Mouse (Mus musculus) small intestine, adult 2 months (tissue): ENCODE measurements at regions not wholly inside any gene's neighbourhood (a gene's known extent, or its start where the extent isn't known, plus 50 kb on each side); places are given as distances from the start of the nearest gene placed in this dataset.

ENCODE experiments used
- H3K27ac ChIP-seq: fragments of 200-500 bp; 2 replicates; pipeline ENCODE4 v1.5.1; 2012; ENCODE audit warnings: low read depth, low read length, control low read depth, inconsistent platforms; ENCODE audit not compliant: insufficient read depth
- H3K27me3 ChIP-seq: fragments of 200-500 bp; 2 replicates; pipeline ENCODE4 v1.6.1; 2012; ENCODE audit warnings: mild to moderate bottlenecking, moderate library complexity, low read length, inconsistent platforms; ENCODE audit not compliant: control insufficient read depth, insufficient read depth
- H3K36me3 ChIP-seq: fragments of 200-500 bp; 2 replicates; pipeline ENCODE4 v1.6.1; 2012; ENCODE audit warnings: mild to moderate bottlenecking, low read length, control low read depth, inconsistent platforms; ENCODE audit not compliant: control insufficient read depth, insufficient read depth
- H3K4me1 ChIP-seq: fragments of 200-500 bp; 2 replicates; pipeline ENCODE4 v1.6.1; 2012; ENCODE audit warnings: low read length, inconsistent platforms, mixed read lengths; ENCODE audit not compliant: control insufficient read depth, insufficient read depth, insufficient read length
- H3K4me3 ChIP-seq: fragments of 200-500 bp; 2 replicates; pipeline ENCODE4 v1.5.1; 2012; ENCODE audit warnings: low read depth, mild to moderate bottlenecking, control low read depth, inconsistent platforms, low read length, moderate library complexity
- CTCF ChIP-seq: fragments of 200-500 bp; IDR thresholded peaks from 2 replicates; pipeline ENCODE4 v1.5.1; 2012; ENCODE audit warnings: low read depth, mild to moderate bottlenecking, control low read depth, inconsistent platforms, low read length, moderate library complexity, mixed read lengths; ENCODE audit not compliant: insufficient replicate concordance, insufficient read length; ENCODE audit errors: extremely low read depth
- POLR2A ChIP-seq: fragments of 200-500 bp; IDR thresholded peaks from 2 replicates; pipeline ENCODE4 v1.6.1; 2012; ENCODE audit warnings: low read depth, mild to moderate bottlenecking, control low read depth, inconsistent platforms, low read length, moderate library complexity
- WGBS: fragments of 180-500 bp; shearing (Covaris S2); methylation state at CpG from one replicate; pipeline ENCODE4 v1.1.7; 2018; 5-methylcytosine and 5-hydroxymethylcytosine counted together

DNA sequence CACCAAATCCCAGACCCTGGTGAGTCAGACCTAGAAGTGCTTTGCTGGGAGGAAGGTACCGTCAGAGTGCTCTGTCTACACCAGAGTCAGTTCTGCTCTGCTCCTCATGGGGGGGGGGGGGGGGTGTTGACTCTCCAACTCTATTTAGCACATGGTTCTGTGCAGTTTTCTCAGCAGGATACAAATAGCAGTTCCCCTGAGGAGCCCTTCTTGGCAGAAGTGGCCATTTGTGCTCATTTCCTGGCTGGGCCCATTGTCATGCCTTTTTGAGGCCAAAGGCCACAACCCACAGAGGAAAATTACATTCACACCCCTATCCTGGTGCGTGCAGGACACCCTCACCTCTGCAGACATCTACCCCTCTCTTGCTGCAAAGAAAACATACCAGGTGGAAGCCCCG is 118.3 kb downstream of the Psmg1 start:
- Histone ChIP-seq H3K4me1 (no peaks in the 10 kb centered on the region), H3K27ac (no peak overlapping the region)
- 66% methylated on average over 3 of the region's 3 CpGs for WGBS

DNA sequence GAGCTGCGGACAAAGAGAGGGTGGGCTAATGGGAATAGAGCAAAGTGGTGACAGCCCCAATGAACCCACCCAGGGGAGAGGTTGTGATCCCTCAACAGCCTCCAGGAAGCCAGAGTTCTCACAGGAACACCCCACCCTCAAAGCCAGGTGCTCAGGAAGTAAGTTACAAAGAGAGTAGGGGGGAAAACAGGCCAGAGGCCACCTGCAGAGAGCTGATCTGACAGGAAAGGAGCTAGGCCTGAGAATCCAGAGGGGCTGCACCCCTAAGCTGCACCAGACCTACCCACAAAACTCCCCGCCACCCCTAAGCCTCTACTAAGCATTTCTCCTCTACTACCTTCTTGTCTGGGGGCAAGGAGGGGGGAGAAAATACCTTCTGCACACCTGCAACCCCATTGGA is 120.5 kb downstream of the Psmg1 start:
- Histone ChIP-seq H3K27me3 (no peaks in the 10 kb centered on the region), H3K4me3 (no peak overlapping the region), H3K4me1 (no peaks in the 10 kb centered on the region), H3K27ac (no peak overlapping the region), H3K36me3 (no peaks in the 10 kb centered on the region)
- WGBS: 96% methylated on average over 2 of the region's 2 CpGs
- no peak for TF ChIP-seq CTCF
- TF ChIP-seq POLR2A: no peak

More for the DNA sequence above, 118.3 kb downstream of the Psmg1 start:
- H3K4me3 ChIP-seq: no peak overlapping the region
- H3K36me3 ChIP-seq: no peaks in the 10 kb centered on the region
- TF ChIP-seq CTCF (no peak), POLR2A (no peak)
- no peaks in the 10 kb centered on the region for H3K27me3 ChIP-seq

DNA sequence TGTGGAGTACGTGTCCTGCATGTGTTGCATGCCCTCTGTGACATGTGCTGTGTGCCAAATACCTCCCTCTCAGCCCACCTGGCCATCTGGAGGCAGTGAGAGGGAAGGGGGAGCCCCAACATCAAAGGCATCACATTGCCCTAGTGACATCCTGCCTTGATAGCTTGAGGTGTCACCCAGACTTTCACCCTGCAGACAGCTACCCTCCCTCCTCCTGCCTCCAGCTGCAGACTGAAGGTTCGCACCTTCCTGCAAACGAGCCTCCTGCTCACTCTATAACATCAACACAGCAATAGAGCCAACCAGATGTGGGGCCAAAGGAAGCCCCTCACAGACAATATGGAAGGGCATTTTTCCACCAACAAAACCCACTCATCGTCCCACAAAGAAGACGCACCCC is 121.3 kb downstream of the Psmg1 start:
- Histone ChIP-seq H3K27ac (no peak overlapping the region), H3K4me1 (no peaks in the 10 kb centered on the region), H3K27me3 (no peaks in the 10 kb centered on the region), H3K36me3 (no peaks in the 10 kb centered on the region), H3K4me3 (no peak overlapping the region)
- TF ChIP-seq CTCF (no peak), POLR2A (no peak)
- 58% methylated on average over 5 of the region's 5 CpGs for WGBS

DNA sequence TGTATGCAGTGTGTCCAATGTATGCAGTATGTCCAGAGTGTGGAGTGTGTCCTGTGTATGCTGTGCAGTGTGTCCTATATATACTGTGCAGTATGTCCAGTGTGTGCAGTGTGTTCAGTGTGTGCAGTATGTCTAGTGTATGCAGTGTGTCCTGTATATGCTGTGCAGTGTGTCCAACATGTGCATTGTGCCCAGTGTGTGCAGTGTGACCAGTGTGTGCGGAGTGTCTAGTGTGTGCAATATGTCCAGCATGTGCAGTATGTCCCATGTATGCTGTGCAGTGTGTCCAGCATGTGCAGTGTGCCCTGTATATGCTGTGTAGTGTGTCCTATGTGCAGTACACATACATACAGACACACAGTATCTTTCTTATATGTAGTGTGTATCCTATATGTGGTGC is 121.9 kb downstream of the Psmg1 start:
- H3K27me3 ChIP-seq: no peaks in the 10 kb centered on the region
- 100% methylated on average over 1 of the region's 1 CpGs for WGBS
- no peaks in the 10 kb centered on the region for H3K36me3 ChIP-seq
- no peaks in the 10 kb centered on the region for H3K4me1 ChIP-seq
- H3K27ac ChIP-seq: no peak overlapping the region
- no peak for TF ChIP-seq POLR2A
- TF ChIP-seq CTCF: no peak
- no peak overlapping the region for H3K4me3 ChIP-seq

DNA sequence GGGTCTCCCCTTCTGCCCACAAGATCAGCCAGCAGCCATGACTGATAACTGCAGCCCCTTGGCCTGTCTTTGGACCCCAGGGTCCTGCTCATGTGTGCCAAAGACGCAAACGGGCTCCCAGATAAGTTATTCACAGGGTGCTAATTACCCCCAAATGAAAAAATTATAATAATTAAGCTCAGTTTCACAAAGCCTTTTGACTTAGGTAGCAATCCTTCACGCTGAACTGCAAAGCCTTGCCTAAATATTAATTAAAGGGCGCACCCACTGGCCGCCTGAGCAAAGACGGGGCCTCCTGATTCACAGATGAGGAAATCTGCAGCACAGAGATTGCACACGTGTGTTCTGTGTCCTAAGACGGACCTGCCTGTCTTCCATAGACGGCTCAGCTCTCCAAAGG is 123.2 kb downstream of the Psmg1 start:
- 81% methylated on average over 9 of the region's 9 CpGs for WGBS
- TF ChIP-seq POLR2A: no peak
- no peak for TF ChIP-seq CTCF
- no peak overlapping the region for H3K4me3 ChIP-seq
- H3K27ac ChIP-seq: no peak overlapping the region
- no peaks in the 10 kb centered on the region for H3K27me3 ChIP-seq
- no peaks in the 10 kb centered on the region for H3K36me3 ChIP-seq
- H3K4me1 ChIP-seq: peaks cover 5% of the 10 kb centered on the region

DNA sequence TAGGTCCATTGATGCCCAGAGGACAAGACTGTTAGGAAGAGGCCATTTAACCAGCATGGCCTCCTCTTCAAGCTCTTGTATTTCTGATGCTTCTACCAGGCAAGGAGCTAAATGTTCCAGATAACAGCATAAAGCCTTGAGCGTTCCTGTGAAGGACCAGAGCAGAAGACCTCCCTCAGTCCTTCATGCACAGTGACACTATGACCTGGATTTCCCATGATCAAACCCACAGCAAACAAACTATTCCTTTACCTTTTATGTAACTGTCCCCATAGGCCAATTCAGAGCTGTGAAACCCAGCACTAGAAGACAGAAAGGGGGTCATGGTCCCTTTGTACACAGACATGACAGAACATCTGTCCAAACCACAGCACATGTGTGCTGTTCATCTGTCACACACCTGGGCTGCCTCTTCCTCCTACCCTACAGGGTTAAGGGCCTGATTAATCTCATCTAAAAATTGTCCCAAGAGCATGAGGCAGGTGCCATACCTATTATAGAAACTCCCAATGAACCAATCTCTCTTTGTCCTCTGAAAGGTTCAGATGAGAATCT is 123.8 kb downstream of the Psmg1 start:
- WGBS: 95% methylated on average over 1 of the region's 1 CpGs
- H3K36me3 ChIP-seq: no peaks in the 10 kb centered on the region
- H3K4me1 ChIP-seq: peaks cover 8% of the 10 kb centered on the region
- H3K27ac ChIP-seq: no peak overlapping the region
- no peak overlapping the region for H3K4me3 ChIP-seq
- TF ChIP-seq CTCF (no peak), POLR2A (no peak)
- no peaks in the 10 kb centered on the region for H3K27me3 ChIP-seq

DNA sequence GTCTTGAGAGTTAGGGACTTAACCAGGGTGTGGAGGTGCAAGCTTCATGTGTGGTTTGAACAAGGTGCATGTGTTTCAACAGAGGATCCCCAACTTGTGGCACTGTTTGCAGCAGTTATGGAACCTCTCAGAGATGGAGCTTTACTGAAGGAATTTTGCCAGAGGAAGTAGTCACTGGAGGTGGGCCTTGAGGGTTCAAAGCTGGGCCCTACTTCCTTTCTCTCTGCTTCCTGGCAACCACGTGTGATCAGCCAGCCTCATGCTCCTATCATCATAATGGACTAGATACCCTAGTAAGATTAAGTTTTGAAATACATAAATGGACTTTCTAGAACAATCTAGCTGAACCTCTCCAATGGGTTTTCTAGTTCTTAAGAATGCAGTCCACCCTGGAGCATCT is 125.2 kb downstream of the Psmg1 start:
- Histone ChIP-seq H3K27ac (no peak overlapping the region), H3K27me3 (no peaks in the 10 kb centered on the region), H3K36me3 (no peaks in the 10 kb centered on the region), H3K4me1 (peaks cover 8% of the 10 kb centered on the region), H3K4me3 (no peak overlapping the region)
- WGBS: 69% methylated on average over 1 of the region's 1 CpGs
- no peak for TF ChIP-seq CTCF
- TF ChIP-seq POLR2A: no peak
